Mouse (Mus musculus) limb, embryonic 13.5 days (tissue): ENCODE data around the gene Enah. TPM values are rescaled to one million over a fixed set of nuclear protein-coding genes. Genes with fewer than 3 reads are reported as not detected.

Experiments used
- ATAC-seq: fragments of 200-750 bp; cut with Nextera tagmentation; 2 replicates; pipeline ENCODE4 v1.8.0; 2017; ENCODE audit warnings: low read depth, moderate number of reproducible peaks, moderate TSS enrichment; ENCODE audit not compliant: low FRiP score
- H3K27ac ChIP-seq: fragments of 300-500 bp; sonication (generic); 2 replicates; pipeline ENCODE4 v1.5.1; 2015; ENCODE audit warnings: inconsistent platforms, mild to moderate bottlenecking, moderate library complexity
- H3K27me3 ChIP-seq: fragments of 300-500 bp; sonication (generic); 2 replicates; pipeline ENCODE4 v1.6.1; 2015; ENCODE audit warnings: mild to moderate bottlenecking, inconsistent platforms
- H3K36me3 ChIP-seq: fragments of 300-500 bp; sonication (generic); 2 replicates; pipeline ENCODE4 v1.6.1; 2015; ENCODE audit warnings: inconsistent platforms, mild to moderate bottlenecking, moderate library complexity
- H3K4me1 ChIP-seq: fragments of 300-500 bp; sonication (generic); 2 replicates; pipeline ENCODE4 v1.6.1; 2015; ENCODE audit warnings: inconsistent platforms
- H3K4me2 ChIP-seq: fragments of 300-500 bp; sonication (generic); replicated peaks from 2 replicates; pipeline ENCODE4 v1.6.1; 2015; ENCODE audit warnings: inconsistent platforms, mild to moderate bottlenecking, moderate library complexity
- H3K4me3 ChIP-seq: fragments of 300-500 bp; sonication (generic); 2 replicates; pipeline ENCODE4 v1.5.1; 2015; ENCODE audit warnings: moderate library complexity, mild to moderate bottlenecking, inconsistent platforms
- H3K9ac ChIP-seq: fragments of 300-500 bp; sonication (generic); 2 replicates; pipeline ENCODE4 v1.6.1; 2015; ENCODE audit warnings: mild to moderate bottlenecking, inconsistent platforms
- H3K9me3 ChIP-seq: fragments of 300-500 bp; sonication (generic); 2 replicates; pipeline ENCODE4 v1.6.1; 2016; ENCODE audit warnings: inconsistent platforms
- WGBS: fragments of 180-500 bp; shearing (Covaris S2); methylation state at CpG from one replicate; pipeline ENCODE4 v1.1.7; 2015; 5-methylcytosine and 5-hydroxymethylcytosine counted together
- polyA plus RNA-seq: library from polyadenylated mRNA; unstranded; fragments of >200 nt; fragmentation: Nextera tagmentation; extraction: Ambion mirVana; gene quantifications from 2 replicates; pipeline ENCODE4 v1.2.1, GENCODE M21; 2015

Enah gene
- polyA plus RNA-seq, 1 experiment from 2014 or later: 27.1 TPM

DNA sequence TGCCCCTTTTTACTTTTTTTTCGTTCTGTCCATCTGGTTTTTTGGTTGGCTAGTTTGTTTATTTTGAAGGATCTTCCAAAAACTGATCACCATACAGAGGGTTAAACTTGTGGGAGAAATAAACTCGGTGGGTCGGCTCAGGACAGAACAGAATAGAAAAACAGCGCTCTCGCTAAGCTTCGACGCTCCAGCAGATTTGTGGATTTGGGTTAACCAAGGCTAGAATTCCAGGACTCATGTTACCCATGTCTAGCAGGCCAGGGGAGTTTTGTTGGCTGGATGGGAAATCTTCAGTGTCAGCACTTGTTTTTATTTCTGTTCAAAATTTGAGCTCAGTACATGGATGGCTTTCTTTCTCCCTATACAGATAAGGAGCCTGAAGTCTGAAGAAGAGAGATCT is 30.0 kb upstream of the Enah start:
- Histone ChIP-seq H3K9ac (no peak overlapping the region), H3K36me3 (no peaks in the 10 kb centered on the region), H3K27ac (no peak overlapping the region), H3K4me1 (peaks cover 18% of the 10 kb centered on the region), H3K9me3 (no peaks in the 10 kb centered on the region), H3K4me2 (no peak overlapping the region), H3K27me3 (no peaks in the 10 kb centered on the region), H3K4me3 (no peak overlapping the region)
- no peak for ATAC-seq
- 68% methylated on average over 7 of the region's 7 CpGs for WGBS

DNA sequence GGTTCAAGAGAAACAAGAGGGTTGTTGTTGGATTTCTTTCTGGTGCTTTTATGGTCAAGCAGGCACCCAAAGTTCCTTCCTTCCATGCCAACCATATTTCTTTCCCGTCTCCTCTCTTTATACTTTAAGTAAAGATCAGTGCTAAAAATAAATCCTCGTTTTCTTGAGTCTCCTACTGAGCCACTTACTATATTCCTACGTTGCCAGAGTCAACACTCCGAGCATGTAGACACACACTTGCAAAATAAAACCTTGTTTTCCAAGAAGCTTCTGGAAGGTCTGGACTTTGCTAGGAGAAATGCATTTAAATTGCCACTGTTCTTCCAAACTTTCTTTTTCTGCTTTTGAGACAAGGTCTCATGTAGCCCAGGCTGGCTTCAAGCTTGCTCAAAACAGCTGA is 28.3 kb upstream of the Enah start:
- H3K9me3 ChIP-seq: no peaks in the 10 kb centered on the region
- 67% methylated on average over 4 of the region's 4 CpGs for WGBS
- no peak overlapping the region for H3K27ac ChIP-seq
- no peak overlapping the region for H3K9ac ChIP-seq
- peaks cover 13% of the 10 kb centered on the region for H3K4me1 ChIP-seq
- H3K36me3 ChIP-seq: no peaks in the 10 kb centered on the region
- H3K4me2 ChIP-seq: no peak overlapping the region
- ATAC-seq: no peak
- no peaks in the 10 kb centered on the region for H3K27me3 ChIP-seq
- H3K4me3 ChIP-seq: no peak overlapping the region

DNA sequence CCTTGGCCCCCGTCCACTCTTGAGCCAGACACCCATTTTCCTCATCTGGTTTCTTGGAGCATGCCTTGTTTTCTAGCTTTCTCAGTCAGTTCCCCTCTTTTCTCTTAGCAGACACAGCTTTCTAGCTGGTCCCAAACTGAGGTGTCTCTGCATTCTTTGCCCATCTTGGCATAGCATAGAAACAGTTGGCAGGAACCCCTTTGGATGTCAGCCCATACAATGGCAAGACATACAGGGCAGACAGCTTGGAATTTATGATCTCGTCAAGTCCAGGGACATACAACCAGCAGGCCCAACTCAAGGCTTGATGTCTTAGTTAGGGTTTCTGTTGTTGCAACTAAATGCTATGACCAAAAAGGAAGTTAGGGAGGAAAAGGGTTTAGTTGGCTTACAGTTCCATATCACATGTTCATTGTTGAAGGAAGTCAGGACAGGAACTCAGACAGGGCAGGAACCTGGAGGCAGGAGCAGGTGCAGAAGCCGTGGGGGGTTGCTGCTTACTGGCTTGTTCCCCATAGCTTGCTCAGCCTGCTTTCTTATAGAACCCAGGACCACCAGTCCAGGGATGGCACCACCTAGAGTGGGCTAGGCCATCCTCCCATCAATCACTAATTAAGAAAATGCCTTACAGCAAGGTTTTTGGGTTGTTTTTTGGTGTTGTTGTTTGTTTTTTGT is 27.4 kb upstream of the Enah start:
- Histone ChIP-seq H3K9ac (no peak overlapping the region), H3K4me1 (peaks cover 6% of the 10 kb centered on the region; the same call in 1 of the 2 replicates), H3K4me2 (no peak overlapping the region), H3K9me3 (no peaks in the 10 kb centered on the region), H3K27me3 (no peaks in the 10 kb centered on the region), H3K4me3 (no peak overlapping the region), H3K27ac (no peak overlapping the region), H3K36me3 (no peaks in the 10 kb centered on the region)
- 83% methylated on average over 3 of the region's 3 CpGs for WGBS
- ATAC-seq: no peak

DNA sequence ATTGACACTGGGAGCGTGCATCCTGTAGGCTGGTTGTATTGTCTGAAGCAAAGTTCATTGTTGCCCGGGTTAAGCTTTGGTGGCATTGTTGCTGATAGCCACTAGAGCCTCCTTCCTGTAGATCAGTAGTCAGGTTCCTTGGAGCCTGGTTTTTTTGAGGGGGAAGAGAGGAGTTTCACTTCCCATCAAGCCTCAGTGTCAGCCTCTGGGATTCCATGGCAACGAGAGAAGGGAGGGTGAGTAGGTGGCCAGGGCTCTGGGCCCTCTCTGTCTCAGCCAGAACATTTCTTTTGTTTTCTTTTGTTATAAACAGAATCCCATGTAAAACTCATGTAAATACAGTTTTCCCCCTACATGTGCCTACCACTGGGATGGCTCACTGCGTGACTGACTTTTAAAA is 25.4 kb upstream of the Enah start:
- Histone ChIP-seq H3K27ac (no peak overlapping the region), H3K4me1 (peaks cover 4% of the 10 kb centered on the region; the same call in 1 of the 2 replicates), H3K9ac (no peak overlapping the region), H3K4me2 (no peak overlapping the region), H3K27me3 (no peaks in the 10 kb centered on the region), H3K4me3 (no peak overlapping the region), H3K36me3 (no peaks in the 10 kb centered on the region), H3K9me3 (no peaks in the 10 kb centered on the region)
- WGBS: 78% methylated on average over 4 of the region's 4 CpGs
- ATAC-seq: no peak

DNA sequence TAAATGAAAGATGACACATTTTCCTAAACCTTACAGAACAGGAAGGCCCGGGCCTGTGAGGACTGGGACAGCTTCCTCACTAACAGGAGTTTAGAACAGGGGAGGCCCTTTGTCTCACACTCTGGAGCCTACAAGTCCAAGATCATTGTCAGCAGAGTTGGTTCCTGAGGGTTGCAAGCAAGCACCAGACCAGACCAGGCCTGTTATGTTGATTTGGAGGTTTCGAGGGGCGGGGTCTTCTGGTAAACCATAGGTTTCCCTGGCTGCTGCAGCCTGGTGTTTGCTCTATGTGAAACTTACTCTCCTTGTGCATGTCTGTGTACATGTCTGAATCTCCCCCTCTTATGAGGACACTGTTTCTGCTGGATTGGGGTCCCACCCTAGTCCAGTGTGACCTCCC is 20.7 kb upstream of the Enah start:
- Histone ChIP-seq H3K9me3 (0 out of 2 replicates have a peak, but pooled peaks cover 3% of the 10 kb centered on the region), H3K36me3 (no peaks in the 10 kb centered on the region), H3K4me3 (no peak overlapping the region), H3K4me2 (no peak overlapping the region), H3K27me3 (no peaks in the 10 kb centered on the region), H3K4me1 (no peaks in the 10 kb centered on the region), H3K27ac (no peak overlapping the region), H3K9ac (no peak overlapping the region)
- 89% methylated on average over 3 of the region's 3 CpGs for WGBS
- no peak for ATAC-seq

DNA sequence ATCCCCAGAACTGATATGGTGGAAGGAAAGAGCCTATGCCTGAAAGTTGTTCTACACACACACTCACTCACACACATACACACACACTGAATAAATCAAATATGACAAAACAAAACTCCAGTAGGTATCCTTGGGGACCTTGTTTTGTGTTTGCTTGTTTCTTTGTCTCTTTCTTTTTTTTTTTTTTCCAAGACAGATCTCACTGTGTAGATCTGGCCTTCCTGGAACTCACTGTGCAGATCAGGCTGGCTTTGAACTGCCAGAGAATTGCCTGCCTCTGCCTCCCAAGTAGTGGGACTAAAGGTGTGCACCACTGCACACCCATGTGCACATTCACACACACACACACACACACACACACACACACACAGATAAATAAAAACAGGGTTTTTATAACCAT is 12.0 kb upstream of the Enah start:
- Histone ChIP-seq H3K36me3 (0 out of 2 replicates have a peak, but pooled peaks cover 2% of the 10 kb centered on the region), H3K4me1 (no peaks in the 10 kb centered on the region), H3K27me3 (no peaks in the 10 kb centered on the region)

DNA sequence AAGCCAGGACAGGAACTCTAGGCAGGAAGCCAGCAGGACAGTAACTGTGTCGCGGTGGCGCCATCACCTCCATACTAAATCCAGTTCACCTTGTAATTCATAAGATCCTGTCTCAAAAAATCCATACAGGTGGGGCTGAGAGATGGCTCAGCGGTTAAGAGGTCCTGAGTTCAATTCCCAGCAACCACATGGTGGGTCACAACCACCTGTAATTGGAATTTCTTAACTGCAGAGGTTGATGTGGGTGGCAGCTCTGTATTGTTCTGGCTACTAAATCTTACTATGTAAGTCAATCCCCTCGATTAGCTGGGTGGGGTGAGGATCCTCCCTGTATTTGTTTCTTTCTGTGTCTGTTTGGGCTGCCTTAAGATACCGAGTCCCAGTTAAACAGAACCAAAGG is 11.3 kb upstream of the Enah start:
- no peak for ATAC-seq
- H3K36me3 ChIP-seq: 0 out of 2 replicates have a peak, but pooled peaks cover 2% of the 10 kb centered on the region
- WGBS: 76% methylated on average over 6 of the region's 6 CpGs
- H3K9me3 ChIP-seq: no peaks in the 10 kb centered on the region
- no peak overlapping the region for H3K4me2 ChIP-seq
- H3K27ac ChIP-seq: no peak overlapping the region
- H3K4me1 ChIP-seq: 0 out of 2 replicates have a peak, but pooled peaks cover 3% of the 10 kb centered on the region
- H3K27me3 ChIP-seq: no peaks in the 10 kb centered on the region
- H3K4me3 ChIP-seq: no peak overlapping the region
- no peak overlapping the region for H3K9ac ChIP-seq

More for the DNA sequence above, 12.0 kb upstream of the Enah start:
- Histone ChIP-seq H3K27ac (no peak overlapping the region), H3K9ac (no peak overlapping the region), H3K4me3 (no peak overlapping the region), H3K9me3 (no peaks in the 10 kb centered on the region), H3K4me2 (no peak overlapping the region)
- no peak for ATAC-seq

DNA sequence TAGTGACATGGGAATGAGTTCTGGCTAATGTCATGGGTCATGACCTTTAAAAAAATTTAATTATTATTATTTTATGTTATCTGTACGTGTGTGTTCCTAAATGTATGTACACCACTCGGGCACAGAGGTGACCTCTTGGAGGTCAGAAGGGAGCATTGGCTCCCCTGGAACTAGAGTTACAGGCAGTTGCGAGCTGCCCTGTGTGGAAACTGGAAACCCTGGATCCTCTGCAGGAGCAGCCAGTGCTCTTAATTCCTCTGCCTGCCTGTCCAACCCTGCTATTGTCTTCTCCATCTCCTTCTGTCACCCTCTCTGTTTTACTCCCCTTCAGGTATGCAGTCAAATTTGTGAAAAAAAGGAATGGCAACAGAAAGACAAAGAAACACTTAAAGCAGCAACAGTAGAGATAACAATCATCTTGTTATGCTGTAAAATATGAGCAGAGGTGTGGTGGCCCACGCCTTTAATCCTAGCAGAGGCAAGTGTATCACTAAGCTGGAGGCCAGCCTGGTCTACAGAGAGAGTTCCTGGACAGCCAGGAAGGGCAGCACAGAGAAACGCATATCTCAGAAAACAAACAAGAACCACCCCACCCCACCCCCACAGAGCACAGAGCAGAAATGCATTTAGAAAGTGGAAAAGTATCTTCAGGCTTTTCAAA is 10.3 kb upstream of the Enah start:
- Histone ChIP-seq H3K27ac (no peak overlapping the region), H3K27me3 (no peaks in the 10 kb centered on the region), H3K9ac (no peak overlapping the region), H3K9me3 (no peaks in the 10 kb centered on the region), H3K36me3 (0 out of 2 replicates have a peak, but pooled peaks cover 2% of the 10 kb centered on the region), H3K4me2 (no peak overlapping the region), H3K4me3 (no peak overlapping the region), H3K4me1 (0 out of 2 replicates have a peak, but pooled peaks cover 3% of the 10 kb centered on the region)
- 60% methylated on average over 5 of the region's 5 CpGs for WGBS
- ATAC-seq: no peak

DNA sequence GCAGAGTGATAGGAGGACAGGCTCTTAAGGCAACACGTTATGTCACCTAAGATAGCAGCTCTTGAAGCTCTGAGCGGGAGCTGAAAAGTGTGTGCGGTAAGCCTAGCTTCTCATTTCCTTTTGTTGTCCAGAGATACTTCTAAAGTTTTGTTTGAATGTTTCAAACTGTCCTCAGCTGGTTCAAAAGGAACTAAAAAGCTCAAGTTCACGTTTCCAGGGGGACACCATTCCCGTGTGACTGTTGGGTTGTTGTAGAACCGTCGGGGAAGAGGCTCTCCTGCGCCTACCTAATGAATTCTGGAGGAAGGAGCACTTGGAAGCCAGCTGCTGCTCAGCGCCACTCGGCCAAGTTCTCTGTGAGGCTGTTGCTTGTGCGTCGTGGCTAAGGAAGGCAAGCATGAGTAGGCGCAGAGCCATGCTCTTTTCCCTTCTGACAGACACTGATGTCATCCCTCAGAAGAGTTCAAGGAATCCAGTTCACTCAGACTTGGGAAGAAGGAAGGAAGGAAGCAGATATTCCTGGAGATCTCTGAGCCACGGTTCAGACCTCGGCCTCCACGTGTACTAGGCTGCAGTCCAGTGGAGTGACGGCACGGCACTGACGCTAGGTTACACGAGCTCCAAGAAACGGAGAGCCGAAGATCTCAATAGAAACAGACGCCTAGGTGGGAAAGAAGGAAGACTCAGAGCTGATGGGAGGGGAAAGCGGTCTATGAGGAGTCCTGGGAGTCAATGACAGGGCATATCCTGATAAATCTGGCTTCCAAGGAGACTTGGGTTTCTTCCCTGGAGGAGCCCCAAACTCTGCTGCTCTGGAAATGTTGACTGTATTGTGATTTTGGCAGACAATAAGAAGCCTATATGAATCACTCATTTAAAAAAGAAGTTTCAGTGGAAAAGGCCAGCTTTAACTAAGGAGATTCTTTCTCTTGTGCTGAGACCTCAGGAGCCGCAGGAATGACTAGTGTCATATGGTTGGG is 8.7 kb upstream of the Enah start:
- Histone ChIP-seq H3K27ac (no peak overlapping the region), H3K4me2 (no peak overlapping the region), H3K4me1 (0 out of 2 replicates have a peak, but pooled peaks cover 3% of the 10 kb centered on the region), H3K36me3 (0 out of 2 replicates have a peak, but pooled peaks cover 2% of the 10 kb centered on the region), H3K9me3 (no peaks in the 10 kb centered on the region), H3K27me3 (no peaks in the 10 kb centered on the region), H3K9ac (no peak overlapping the region), H3K4me3 (no peak overlapping the region)
- WGBS: 85% methylated on average over 25 of the region's 25 CpGs
- no peak for ATAC-seq

DNA sequence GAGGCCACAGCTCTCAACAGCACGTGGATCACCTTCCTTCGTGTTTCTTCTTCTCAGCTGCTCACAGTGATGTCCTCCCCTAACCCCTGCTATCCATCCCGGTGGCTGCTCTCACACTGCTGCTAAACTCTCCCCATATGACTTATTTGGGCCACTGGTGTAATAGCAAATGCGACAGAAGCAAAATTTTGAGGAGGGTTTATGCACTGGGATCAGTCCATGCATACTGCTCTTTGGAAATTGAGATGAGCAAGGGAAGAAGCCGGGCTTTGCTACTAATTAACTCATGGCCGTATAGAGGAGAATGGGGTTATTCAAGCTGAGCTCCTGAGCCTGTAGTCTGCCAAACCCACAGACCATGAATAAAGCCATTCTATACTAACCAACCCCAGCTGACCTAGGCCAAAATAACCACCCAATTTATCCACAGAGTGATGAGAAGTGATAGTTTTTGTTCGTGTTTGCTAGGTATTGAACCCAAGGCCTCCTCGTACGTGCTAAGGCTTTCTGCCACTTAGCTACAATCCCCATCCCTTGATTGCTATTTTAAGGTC is 7.7 kb upstream of the Enah start:
- no peak overlapping the region for H3K9ac ChIP-seq
- H3K27ac ChIP-seq: no peak overlapping the region
- no peaks in the 10 kb centered on the region for H3K9me3 ChIP-seq
- H3K4me1 ChIP-seq: 0 out of 2 replicates have a peak, but pooled peaks cover 3% of the 10 kb centered on the region
- H3K4me3 ChIP-seq: no peak overlapping the region
- no peaks in the 10 kb centered on the region for H3K27me3 ChIP-seq
- 0 out of 2 replicates have a peak, but pooled peaks cover 2% of the 10 kb centered on the region for H3K36me3 ChIP-seq
- 77% methylated on average over 9 of the region's 9 CpGs for WGBS
- H3K4me2 ChIP-seq: no peak overlapping the region
- no peak for ATAC-seq

DNA sequence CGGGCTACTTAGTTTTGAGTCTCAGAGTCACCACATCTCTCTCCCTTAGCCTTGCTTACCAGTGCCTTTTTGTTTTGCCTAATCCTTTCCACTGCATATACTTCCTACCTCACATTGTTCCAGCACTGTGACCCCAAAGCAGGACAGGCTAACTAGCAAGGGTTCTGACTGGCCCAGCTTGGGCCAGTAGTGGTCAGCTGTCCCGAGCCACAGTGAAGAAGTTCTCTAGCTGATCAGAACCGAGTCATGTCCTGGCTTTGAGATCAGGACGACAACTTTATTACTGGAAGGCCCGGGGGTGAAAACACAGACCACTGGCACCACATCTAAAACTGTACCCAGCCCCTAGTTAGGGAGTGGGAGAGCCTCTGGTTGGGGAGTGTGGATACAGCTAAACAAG is 7.0 kb upstream of the Enah start:
- no peaks in the 10 kb centered on the region for H3K27me3 ChIP-seq
- no peak overlapping the region for H3K27ac ChIP-seq
- H3K36me3 ChIP-seq: 0 out of 2 replicates have a peak, but pooled peaks cover 2% of the 10 kb centered on the region
- no peak overlapping the region for H3K4me2 ChIP-seq
- 78% methylated on average over 5 of the region's 5 CpGs for WGBS
- no peak overlapping the region for H3K4me3 ChIP-seq
- H3K9ac ChIP-seq: no peak overlapping the region
- peaks cover 5% of the 10 kb centered on the region for H3K4me1 ChIP-seq
- no peaks in the 10 kb centered on the region for H3K9me3 ChIP-seq
- no peak for ATAC-seq
